Mouse (Mus musculus): ENCODE measurements around the gene Zfyve1. TPM values are rescaled to one million over a fixed set of nuclear protein-coding genes. Genes with fewer than 3 reads are reported as not detected.

The Zfyve1 gene
- polyA plus RNA-seq, 1 experiment, result 50.2 TPM

- Histone ChIP-seq H3K27me3 (ENCODE audit: control insufficient read depth, insufficient read depth, low read length) (no peaks in the 10 kb centered on the region), H3K27ac (ENCODE audit: control insufficient read depth, insufficient read depth, low read length) (no peak overlapping the region), H3K4me3 (ENCODE audit: control insufficient read depth, insufficient read depth, low read length) (no peak overlapping the region), H3K4me1 (replicated peaks; ENCODE audit: control insufficient read depth, insufficient read depth, low read length) (no peaks in the 10 kb centered on the region), H3K36me3 (ENCODE audit: control insufficient read depth, insufficient read depth, low read length) (no peaks in the 10 kb centered on the region)
- no peak for TF ChIP-seq POLR2A (IDR thresholded peaks at IDR 0.05; ENCODE audit: control insufficient read depth, extremely low read depth, insufficient read depth, low read length, poor library complexity)
- no peak for TF ChIP-seq CTCF (IDR thresholded peaks at IDR 0.05; ENCODE audit: borderline replicate concordance, control insufficient read depth, extremely low read depth, insufficient read depth, low read length, poor library complexity)
- 80% methylated on average over 10 of the region's 10 CpGs for WGBS
- DNase-seq, result no peak
Observed at GRCm38 (mm10) chr12:83506543-83506942, 90.5 kb downstream of the Zfyve1 start.

GRCm38 (mm10) chr12:83502190-83502589, 94.8 kb downstream of the Zfyve1 start:
- no peak overlapping the region for H3K4me3 ChIP-seq (ENCODE audit: control insufficient read depth, insufficient read depth, low read length)
- peak; percentile 54 for DNase-seq
- 8% methylated on average over 9 of the region's 9 CpGs for WGBS

GRCm38 (mm10) chr12:83499256-83499655, 97.8 kb downstream of the Zfyve1 start:
- no peak for TF ChIP-seq POLR2A (IDR thresholded peaks at IDR 0.05; ENCODE audit: control insufficient read depth, extremely low read depth, insufficient read depth, low read length, poor library complexity)
- no peak for TF ChIP-seq CTCF (IDR thresholded peaks at IDR 0.05; ENCODE audit: borderline replicate concordance, control insufficient read depth, extremely low read depth, insufficient read depth, low read length, poor library complexity)
- Histone ChIP-seq H3K4me3 (ENCODE audit: control insufficient read depth, insufficient read depth, low read length) (no peak overlapping the region), H3K4me1 (replicated peaks; ENCODE audit: control insufficient read depth, insufficient read depth, low read length) (no peaks in the 10 kb centered on the region), H3K27me3 (ENCODE audit: control insufficient read depth, insufficient read depth, low read length) (no peaks in the 10 kb centered on the region; the same call in 1 of the 2 replicates), H3K36me3 (ENCODE audit: control insufficient read depth, insufficient read depth, low read length) (no peaks in the 10 kb centered on the region), H3K27ac (ENCODE audit: control insufficient read depth, insufficient read depth, low read length) (no peak overlapping the region)
- DNase-seq, result no peak
- 93% methylated on average over 5 of the region's 5 CpGs for WGBS

More at GRCm38 (mm10) chr12:83502190-83502589, 94.8 kb downstream of the Zfyve1 start:
- TF ChIP-seq POLR2A (IDR thresholded peaks at IDR 0.05; ENCODE audit: control insufficient read depth, extremely low read depth, insufficient read depth, low read length, poor library complexity) (no peak), CTCF (IDR thresholded peaks at IDR 0.05; ENCODE audit: borderline replicate concordance, control insufficient read depth, extremely low read depth, insufficient read depth, low read length, poor library complexity) (no peak)
- no peak overlapping the region for H3K27ac ChIP-seq (ENCODE audit: control insufficient read depth, insufficient read depth, low read length)
- no peaks in the 10 kb centered on the region for H3K27me3 ChIP-seq (ENCODE audit: control insufficient read depth, insufficient read depth, low read length)
- H3K4me1 ChIP-seq (replicated peaks; ENCODE audit: control insufficient read depth, insufficient read depth, low read length), result no peaks in the 10 kb centered on the region
- H3K36me3 ChIP-seq (ENCODE audit: control insufficient read depth, insufficient read depth, low read length), result no peaks in the 10 kb centered on the region

GRCm38 (mm10) chr12:83497959-83498358, 99.1 kb downstream of the Zfyve1 start:
- DNase-seq, result no peak
- no peak overlapping the region for H3K27ac ChIP-seq (ENCODE audit: control insufficient read depth, insufficient read depth, low read length)
- TF ChIP-seq CTCF (IDR thresholded peaks at IDR 0.05; ENCODE audit: borderline replicate concordance, control insufficient read depth, extremely low read depth, insufficient read depth, low read length, poor library complexity) (no peak), POLR2A (IDR thresholded peaks at IDR 0.05; ENCODE audit: control insufficient read depth, extremely low read depth, insufficient read depth, low read length, poor library complexity) (no peak)
- no peaks in the 10 kb centered on the region; the same call in 1 of the 2 replicates for H3K27me3 ChIP-seq (ENCODE audit: control insufficient read depth, insufficient read depth, low read length)
- H3K36me3 ChIP-seq (ENCODE audit: control insufficient read depth, insufficient read depth, low read length), result no peaks in the 10 kb centered on the region
- H3K4me1 ChIP-seq (replicated peaks; ENCODE audit: control insufficient read depth, insufficient read depth, low read length), result no peaks in the 10 kb centered on the region
- 84% methylated on average over 3 of the region's 3 CpGs for WGBS
- H3K4me3 ChIP-seq (ENCODE audit: control insufficient read depth, insufficient read depth, low read length), result no peak overlapping the region

- no peak overlapping the region for H3K27ac ChIP-seq (ENCODE audit: control insufficient read depth, insufficient read depth, low read length)
- no peak for TF ChIP-seq CTCF (IDR thresholded peaks at IDR 0.05; ENCODE audit: borderline replicate concordance, control insufficient read depth, extremely low read depth, insufficient read depth, low read length, poor library complexity)
- no peak for TF ChIP-seq POLR2A (IDR thresholded peaks at IDR 0.05; ENCODE audit: control insufficient read depth, extremely low read depth, insufficient read depth, low read length, poor library complexity)
- no peaks in the 10 kb centered on the region; the same call in 1 of the 2 replicates for H3K27me3 ChIP-seq (ENCODE audit: control insufficient read depth, insufficient read depth, low read length)
- no peak for DNase-seq
- no peak overlapping the region for H3K4me3 ChIP-seq (ENCODE audit: control insufficient read depth, insufficient read depth, low read length)
- 93% methylated on average over 6 of the region's 6 CpGs for WGBS
- no peaks in the 10 kb centered on the region for H3K4me1 ChIP-seq (replicated peaks; ENCODE audit: control insufficient read depth, insufficient read depth, low read length)
- H3K36me3 ChIP-seq (ENCODE audit: control insufficient read depth, insufficient read depth, low read length), result no peaks in the 10 kb centered on the region
Observed at GRCm38 (mm10) chr12:83496736-83497135, 100.3 kb downstream of the Zfyve1 start.

Other genes with a start within 250 kb of the Zfyve1 start
- 0.27 and 0.65 TPM in 2 replicates for gene Dpf3, start 109.5 kb downstream of the Zfyve1 start, polyA plus RNA-seq (2012; rRNA removed)
- 33.7 and 36.6 TPM in 2 replicates for gene Dcaf4, start 76.8 kb downstream of the Zfyve1 start, polyA plus RNA-seq (2012; rRNA removed)
- 45.1 and 49.2 TPM in 2 replicates for gene Rbm25, start 34.0 kb upstream of the Zfyve1 start, polyA plus RNA-seq (2012; rRNA removed)
- gene Psen1, start 90.9 kb upstream of the Zfyve1 start, polyA plus RNA-seq (2012; rRNA removed), result 31.3 and 31.5 TPM in 2 replicates
- 1.7 and 1.9 TPM in 2 replicates for gene Papln, start 166.4 kb upstream of the Zfyve1 start, polyA plus RNA-seq (2012; rRNA removed)

Data from thymus, adult 2 months (tissue).